Mouse (Mus musculus) activated CD4-positive, CD25-positive, alpha-beta regulatory T cell, adult 4 months (primary cell): Measurements from ENCODE around the gene Acox1. TPM values are rescaled to one million over a fixed set of nuclear protein-coding genes. Genes with fewer than 3 reads are reported as not detected.
A peak's percentile ranks its signal among the peaks of the same experiment; 100 is the strongest.

Experiments
- ATAC-seq: one replicate; pipeline ENCODE4 v1.8.0; 2017
- polyA plus RNA-seq, 2 experiments: library from polyadenylated mRNA; unstranded; fragments of 100-300 nt; shearing (Covaris generic); gene quantifications; one replicate each; pipeline ENCODE4 v1.2.1; 2017

Gene Acox1
- polyA plus RNA-seq, 2 experiments from 2014 or later: 10.0 to 11.7 TPM

- ATAC-seq: no peak
Measured at GRCm38 (mm10) chr11:116210696-116211095, 11.9 kb upstream of the Acox1 start.

- ATAC-seq: no peak
Measured at GRCm38 (mm10) chr11:116209257-116209656, 10.4 kb upstream of the Acox1 start.

GRCm38 (mm10) chr11:116208660-116209059, 9.8 kb upstream of the Acox1 start:
- ATAC-seq: no peak

- no peak for ATAC-seq
Measured at GRCm38 (mm10) chr11:116206678-116207077, 7.8 kb upstream of the Acox1 start.

GRCm38 (mm10) chr11:116203150-116203549, 4.3 kb upstream of the Acox1 start:
- no peak for ATAC-seq

GRCm38 (mm10) chr11:116201151-116201550, 2.3 kb upstream of the Acox1 start:
- ATAC-seq: no peak

GRCm38 (mm10) chr11:116198132-116198531, 713 bp downstream of the Acox1 start:
- ATAC-seq: no peak

- ATAC-seq: no peak
Measured at GRCm38 (mm10) chr11:116197584-116197906, 1.3 kb downstream of the Acox1 start.

- no peak for ATAC-seq
Measured at GRCm38 (mm10) chr11:116196866-116197583, 1.8 kb downstream of the Acox1 start.

- ATAC-seq: no peak
Measured at GRCm38 (mm10) chr11:116196336-116196735, 2.5 kb downstream of the Acox1 start.

- ATAC-seq: no peak
Measured at GRCm38 (mm10) chr11:116195252-116195651, 3.6 kb downstream of the Acox1 start.

- ATAC-seq: no peak
Measured at GRCm38 (mm10) chr11:116194619-116195018, 4.2 kb downstream of the Acox1 start.

GRCm38 (mm10) chr11:116187226-116187930, 11.5 kb downstream of the Acox1 start:
- ATAC-seq: no peak

- no peak for ATAC-seq
Measured at GRCm38 (mm10) chr11:116186360-116186759, 12.5 kb downstream of the Acox1 start.

- no peak for ATAC-seq
Measured at GRCm38 (mm10) chr11:116185836-116186235, 13.0 kb downstream of the Acox1 start.

- ATAC-seq: no peak
Measured at GRCm38 (mm10) chr11:116178411-116179121, 20.3 kb downstream of the Acox1 start.

GRCm38 (mm10) chr11:116176010-116176409, 22.8 kb downstream of the Acox1 start:
- ATAC-seq: no peak

GRCm38 (mm10) chr11:116174775-116175448, 23.9 kb downstream of the Acox1 start:
- no peak for ATAC-seq

GRCm38 (mm10) chr11:116171959-116172358, 26.9 kb downstream of the Acox1 start:
- ATAC-seq: no peak

- no peak for ATAC-seq
Measured at GRCm38 (mm10) chr11:116170003-116170800, 28.6 kb downstream of the Acox1 start.

GRCm38 (mm10) chr11:116169214-116169613, 29.6 kb downstream of the Acox1 start:
- no peak for ATAC-seq

GRCm38 (mm10) chr11:116167884-116168439, 30.9 kb downstream of the Acox1 start, which contains the start of gene Fbf1:
Fbf1 (minus strand) TSS chr11:116168166.
- ATAC-seq: peak; percentile 98
